Mouse (Mus musculus): ENCODE measurements around the gene Adam12. TPM values are rescaled to one million over a fixed set of nuclear protein-coding genes. Genes with fewer than 3 reads are reported as not detected.

Adam12 gene
- polyA plus RNA-seq, 1 experiment, result 4.1 TPM

GRCm38 (mm10) chr7:134085396-134085795 lies 146.6 kb downstream of the Adam12 start:
- 80% methylated on average over 2 of the region's 2 CpGs for WGBS
- TF ChIP-seq POLR2A (IDR thresholded peaks at IDR 0.05; ENCODE audit: low read depth, low read length), result no peak
- TF ChIP-seq CTCF (conservative IDR thresholded peaks at IDR 0.05; ENCODE audit: insufficient read depth, insufficient read length, low read depth, low read length), result no peak
- Histone ChIP-seq H3K4me3 (ENCODE audit: insufficient read depth, low read depth, low read length) (no peak overlapping the region), H3K4me1 (ENCODE audit: control insufficient read depth, insufficient read depth, low read length) (no peaks in the 10 kb centered on the region), H3K36me3 (ENCODE audit: control insufficient read depth, insufficient read depth, low read length) (no peaks in the 10 kb centered on the region), H3K27me3 (replicated peaks; ENCODE audit: control insufficient read depth, insufficient read depth, low read length) (no peaks in the 10 kb centered on the region), H3K27ac (ENCODE audit: insufficient read depth, low read depth, low read length) (no peak overlapping the region)
- no peak for DNase-seq

- Histone ChIP-seq H3K27me3 (replicated peaks; ENCODE audit: control insufficient read depth, insufficient read depth, low read length) (no peaks in the 10 kb centered on the region), H3K4me1 (ENCODE audit: control insufficient read depth, insufficient read depth, low read length) (no peaks in the 10 kb centered on the region), H3K4me3 (ENCODE audit: insufficient read depth, low read depth, low read length) (no peak overlapping the region), H3K27ac (ENCODE audit: insufficient read depth, low read depth, low read length) (no peak overlapping the region), H3K36me3 (ENCODE audit: control insufficient read depth, insufficient read depth, low read length) (no peaks in the 10 kb centered on the region)
- TF ChIP-seq POLR2A (IDR thresholded peaks at IDR 0.05; ENCODE audit: low read depth, low read length), result no peak
- no peak for TF ChIP-seq CTCF (conservative IDR thresholded peaks at IDR 0.05; ENCODE audit: insufficient read depth, insufficient read length, low read depth, low read length)
- no peak for DNase-seq
These were observed 147.0 kb downstream of the Adam12 start for GRCm38 (mm10) chr7:134084926-134085325.

- no peak overlapping the region for H3K4me3 ChIP-seq (ENCODE audit: insufficient read depth, low read depth, low read length)
- H3K4me1 ChIP-seq (ENCODE audit: control insufficient read depth, insufficient read depth, low read length), result no peaks in the 10 kb centered on the region
- no peak for DNase-seq
- H3K36me3 ChIP-seq (ENCODE audit: control insufficient read depth, insufficient read depth, low read length), result no peaks in the 10 kb centered on the region
- no peaks in the 10 kb centered on the region for H3K27me3 ChIP-seq (replicated peaks; ENCODE audit: control insufficient read depth, insufficient read depth, low read length)
- no peak overlapping the region for H3K27ac ChIP-seq (ENCODE audit: insufficient read depth, low read depth, low read length)
- no peak for TF ChIP-seq POLR2A (IDR thresholded peaks at IDR 0.05; ENCODE audit: low read depth, low read length)
- TF ChIP-seq CTCF (conservative IDR thresholded peaks at IDR 0.05; ENCODE audit: insufficient read depth, insufficient read length, low read depth, low read length), result no peak
- WGBS, result 58% methylated on average over 8 of the region's 8 CpGs
These were observed 150.5 kb downstream of the Adam12 start for GRCm38 (mm10) chr7:134081307-134082072.

GRCm38 (mm10) chr7:134079980-134080725 lies 151.8 kb downstream of the Adam12 start:
- Histone ChIP-seq H3K27ac (ENCODE audit: insufficient read depth, low read depth, low read length) (no peak overlapping the region), H3K36me3 (ENCODE audit: control insufficient read depth, insufficient read depth, low read length) (no peaks in the 10 kb centered on the region), H3K4me1 (ENCODE audit: control insufficient read depth, insufficient read depth, low read length) (no peaks in the 10 kb centered on the region), H3K27me3 (replicated peaks; ENCODE audit: control insufficient read depth, insufficient read depth, low read length) (no peaks in the 10 kb centered on the region), H3K4me3 (ENCODE audit: insufficient read depth, low read depth, low read length) (no peak overlapping the region)
- 71% methylated on average over 17 of the region's 17 CpGs for WGBS
- no peak for DNase-seq
- no peak for TF ChIP-seq CTCF (conservative IDR thresholded peaks at IDR 0.05; ENCODE audit: insufficient read depth, insufficient read length, low read depth, low read length)
- no peak for TF ChIP-seq POLR2A (IDR thresholded peaks at IDR 0.05; ENCODE audit: low read depth, low read length)

GRCm38 (mm10) chr7:134077684-134078083 lies 154.3 kb downstream of the Adam12 start:
- 88% methylated on average over 4 of the region's 4 CpGs for WGBS

GRCm38 (mm10) chr7:134073011-134073410 lies 158.9 kb downstream of the Adam12 start:
- Histone ChIP-seq H3K4me1 (ENCODE audit: control insufficient read depth, insufficient read depth, low read length) (no peaks in the 10 kb centered on the region), H3K36me3 (ENCODE audit: control insufficient read depth, insufficient read depth, low read length) (no peaks in the 10 kb centered on the region), H3K27me3 (replicated peaks; ENCODE audit: control insufficient read depth, insufficient read depth, low read length) (no peaks in the 10 kb centered on the region), H3K27ac (ENCODE audit: insufficient read depth, low read depth, low read length) (no peak overlapping the region), H3K4me3 (ENCODE audit: insufficient read depth, low read depth, low read length) (no peak overlapping the region)
- no peak for DNase-seq
- WGBS, result 89% methylated on average over 5 of the region's 5 CpGs
- TF ChIP-seq CTCF (conservative IDR thresholded peaks at IDR 0.05; ENCODE audit: insufficient read depth, insufficient read length, low read depth, low read length), result no peak
- no peak for TF ChIP-seq POLR2A (IDR thresholded peaks at IDR 0.05; ENCODE audit: low read depth, low read length)

More at GRCm38 (mm10) chr7:134077684-134078083, 154.3 kb downstream of the Adam12 start:
- no peak for DNase-seq
- H3K27ac ChIP-seq (ENCODE audit: insufficient read depth, low read depth, low read length), result no peak overlapping the region
- TF ChIP-seq CTCF (conservative IDR thresholded peaks at IDR 0.05; ENCODE audit: insufficient read depth, insufficient read length, low read depth, low read length) (no peak), POLR2A (IDR thresholded peaks at IDR 0.05; ENCODE audit: low read depth, low read length) (no peak)
- no peaks in the 10 kb centered on the region for H3K36me3 ChIP-seq (ENCODE audit: control insufficient read depth, insufficient read depth, low read length)
- no peaks in the 10 kb centered on the region for H3K27me3 ChIP-seq (replicated peaks; ENCODE audit: control insufficient read depth, insufficient read depth, low read length)
- no peaks in the 10 kb centered on the region for H3K4me1 ChIP-seq (ENCODE audit: control insufficient read depth, insufficient read depth, low read length)
- H3K4me3 ChIP-seq (ENCODE audit: insufficient read depth, low read depth, low read length), result no peak overlapping the region
